Mouse (Mus musculus): ENCODE results near the gene Pheta1. TPM values are rescaled to one million over a fixed set of nuclear protein-coding genes. Genes with fewer than 3 reads are reported as not detected.

Gene Pheta1
- polyA plus RNA-seq, 1 experiment from 2014 or later = 41.1 TPM

GRCm38 (mm10) chr5:121836692-121837415 is 11.9 kb upstream of the Pheta1 start:
- peaks cover 33% of the 10 kb centered on the region for H3K27me3 ChIP-seq
- H3K9ac ChIP-seq = peak overlapping the region; percentile 83
- H3K36me3 ChIP-seq = no peaks in the 10 kb centered on the region
- peak overlapping the region; percentile 66 for H3K27ac ChIP-seq
- WGBS = under 1% methylated on average over 64 of the region's 77 CpGs
- ATAC-seq (ENCODE audit: insufficient number of reproducible peaks, insufficient read depth, low FRiP score, low TSS enrichment, low read depth) = peak; percentile 73
- H3K4me3 ChIP-seq = peak overlapping the region; percentile 82
- H3K4me1 ChIP-seq = peaks cover 52% of the 10 kb centered on the region
- no peaks in the 10 kb centered on the region for H3K9me3 ChIP-seq
- peak overlapping the region; percentile 90 for H3K4me2 ChIP-seq

DNA sequence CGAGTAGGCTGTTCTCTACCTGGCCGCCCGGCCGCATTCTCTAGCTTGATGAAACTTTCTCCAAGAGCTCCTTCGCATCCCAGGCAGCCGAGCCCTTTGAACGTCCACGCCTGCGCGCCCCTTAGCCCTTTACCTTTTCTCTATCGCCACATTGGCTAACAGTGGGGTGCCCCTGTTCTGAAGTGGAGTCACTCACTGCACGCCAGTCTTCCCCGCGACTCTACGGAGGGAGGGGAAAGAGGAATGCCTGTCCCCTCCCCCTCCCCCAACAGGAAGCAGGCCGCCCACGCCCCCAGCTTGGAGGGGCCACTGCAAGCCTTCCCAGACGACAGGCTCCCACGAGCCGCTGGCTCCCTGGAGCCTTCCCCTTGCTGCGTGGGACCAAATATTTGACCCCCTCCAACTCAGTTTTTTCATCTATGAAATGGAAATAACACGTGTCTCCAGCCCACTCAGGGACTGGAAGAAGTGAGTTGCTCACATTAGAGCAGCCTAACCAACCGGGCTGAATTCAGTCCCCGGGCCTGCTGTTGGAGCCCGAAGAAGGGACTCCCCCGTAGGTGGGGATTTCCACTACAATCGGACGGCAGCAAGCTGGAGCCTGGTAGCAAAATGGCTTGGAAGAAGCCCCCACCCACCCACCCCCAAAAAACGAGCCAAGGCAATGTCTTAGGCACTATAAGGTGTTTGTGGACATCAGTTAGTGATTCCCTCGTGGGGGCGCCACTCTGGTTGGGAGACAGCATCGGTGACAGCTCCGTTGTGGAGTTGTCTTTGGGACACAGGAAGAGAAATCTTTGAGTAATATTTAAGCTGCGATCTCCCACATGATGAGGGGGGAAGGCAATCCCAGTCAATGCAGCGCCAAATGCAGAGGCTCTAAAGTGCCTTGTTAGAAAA is 11.1 kb upstream of the Pheta1 start, which contains the start of gene Sh2b3:
Gene Sh2b3 (minus strand): TSS at position 206 of the 900 bp plus-strand sequence.
- H3K9me3 ChIP-seq = no peaks in the 10 kb centered on the region
- H3K27me3 ChIP-seq = peaks cover 40% of the 10 kb centered on the region
- no peak; the same call in 1 of the 2 replicates for ATAC-seq (ENCODE audit: insufficient number of reproducible peaks, insufficient read depth, low FRiP score, low TSS enrichment, low read depth)
- no peaks in the 10 kb centered on the region for H3K36me3 ChIP-seq
- peak within 1 kb of the TSS; percentile 71 for H3K27ac ChIP-seq
- H3K4me2 ChIP-seq = peak within 1 kb of the TSS; percentile 90
- peak within 1 kb of the TSS; percentile 82 for H3K4me3 ChIP-seq
- H3K9ac ChIP-seq = peak within 1 kb of the TSS; percentile 83
- peaks cover 53% of the 10 kb centered on the region for H3K4me1 ChIP-seq
- WGBS = under 1% methylated on average over 35 of the region's 35 CpGs

DNA sequence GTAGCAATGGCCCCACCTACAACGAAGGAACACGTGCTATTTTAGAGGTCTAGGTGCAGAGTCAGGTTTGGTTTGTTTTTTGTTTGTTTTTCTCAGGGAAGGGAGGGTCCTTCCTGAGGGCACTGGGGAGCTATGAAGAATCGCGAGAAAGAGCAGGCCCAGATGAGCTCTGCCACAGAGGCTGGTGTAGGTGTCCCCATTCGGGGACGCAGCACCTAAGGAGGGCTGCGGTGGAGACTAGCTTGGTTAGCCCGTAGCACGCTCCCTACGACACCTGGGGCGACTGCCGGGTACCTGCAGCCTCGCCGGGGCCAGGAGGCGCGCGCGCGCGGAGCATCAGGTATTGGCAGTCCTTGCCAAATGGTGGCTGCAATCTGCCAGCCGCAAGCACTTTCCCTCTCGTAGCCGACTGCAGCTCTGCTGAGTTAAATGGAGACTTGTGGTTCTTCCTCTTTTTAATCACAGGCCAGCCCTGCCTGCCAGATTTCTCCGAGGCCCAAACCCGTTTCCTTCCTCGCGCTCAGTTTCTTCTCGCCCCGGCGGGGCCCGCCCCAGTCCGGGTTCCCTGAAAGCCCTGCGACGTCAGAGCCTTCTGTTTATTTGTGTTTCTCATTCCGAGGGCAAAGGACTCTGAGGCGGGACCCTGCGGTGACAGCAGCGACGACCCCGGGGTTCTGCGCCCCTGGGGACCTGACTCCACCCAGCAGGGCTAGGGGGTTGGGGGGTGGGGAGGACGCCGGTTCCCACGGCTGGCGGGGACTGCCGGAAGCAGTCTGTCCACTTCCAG is 10.2 kb upstream of the Pheta1 start:
- no peaks in the 10 kb centered on the region for H3K36me3 ChIP-seq
- H3K27ac ChIP-seq = peak overlapping the region; percentile 71
- peak overlapping the region; percentile 90 for H3K4me2 ChIP-seq
- H3K9me3 ChIP-seq = no peaks in the 10 kb centered on the region
- WGBS = under 1% methylated on average over 46 of the region's 46 CpGs
- no peak for ATAC-seq (ENCODE audit: insufficient number of reproducible peaks, insufficient read depth, low FRiP score, low TSS enrichment, low read depth)
- peaks cover 50% of the 10 kb centered on the region for H3K4me1 ChIP-seq
- peak overlapping the region; percentile 69 for H3K9ac ChIP-seq
- peak overlapping the region; percentile 82 for H3K4me3 ChIP-seq
- H3K27me3 ChIP-seq = peaks cover 47% of the 10 kb centered on the region

DNA sequence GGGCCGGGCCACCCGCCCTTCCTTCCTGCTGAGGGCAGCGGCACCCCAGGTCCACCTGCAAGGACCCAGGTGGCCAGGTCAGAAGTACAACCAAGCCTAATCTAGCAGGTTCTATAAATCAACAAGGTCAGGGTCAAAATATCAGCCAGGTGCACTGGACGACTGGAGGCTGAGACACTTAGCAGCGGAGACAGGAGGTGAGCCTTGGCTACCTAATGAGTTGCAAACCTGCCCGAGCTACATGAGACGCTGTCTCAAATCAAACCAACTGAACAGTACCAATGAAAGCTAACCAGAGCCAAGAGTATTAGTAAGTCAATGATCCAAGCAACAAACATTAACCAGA is 9.7 kb upstream of the Pheta1 start:
- no peaks in the 10 kb centered on the region for H3K36me3 ChIP-seq
- H3K27me3 ChIP-seq = peaks cover 53% of the 10 kb centered on the region
- WGBS = 24% methylated on average over 7 of the region's 7 CpGs
- H3K9ac ChIP-seq = peak overlapping the region; percentile 69; the same call in 1 of the 2 replicates
- peaks cover 47% of the 10 kb centered on the region for H3K4me1 ChIP-seq
- peak overlapping the region; percentile 90 for H3K4me2 ChIP-seq
- H3K4me3 ChIP-seq = peak overlapping the region; percentile 82
- ATAC-seq (ENCODE audit: insufficient number of reproducible peaks, insufficient read depth, low FRiP score, low TSS enrichment, low read depth) = no peak
- peak overlapping the region; percentile 71 for H3K27ac ChIP-seq
- H3K9me3 ChIP-seq = no peaks in the 10 kb centered on the region

DNA sequence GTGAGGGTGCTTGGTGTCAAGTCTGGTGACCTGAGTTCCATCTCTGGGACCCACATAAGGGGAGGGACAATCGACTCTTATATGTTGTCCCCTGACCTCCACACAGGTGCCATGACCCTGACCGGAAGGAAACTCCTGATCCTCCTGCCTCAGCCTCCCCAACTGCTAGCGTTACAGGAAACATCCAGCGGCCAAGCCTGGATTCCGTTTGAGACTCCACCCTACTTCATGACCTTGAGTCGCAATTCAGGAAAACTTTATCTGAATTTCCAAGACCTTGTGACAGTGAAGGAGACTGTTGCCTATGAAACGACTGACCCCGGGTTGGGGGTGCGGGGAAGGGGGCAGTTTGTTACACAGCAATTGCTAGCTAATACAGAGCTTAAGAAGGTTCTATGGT is 7.3 kb upstream of the Pheta1 start:
- Histone ChIP-seq H3K9ac (no peak overlapping the region), H3K27me3 (peaks cover 68% of the 10 kb centered on the region), H3K9me3 (no peaks in the 10 kb centered on the region), H3K4me2 (no peak overlapping the region), H3K4me3 (no peak overlapping the region), H3K27ac (no peak overlapping the region), H3K36me3 (no peaks in the 10 kb centered on the region), H3K4me1 (peaks cover 28% of the 10 kb centered on the region)
- ATAC-seq (ENCODE audit: insufficient number of reproducible peaks, insufficient read depth, low FRiP score, low TSS enrichment, low read depth) = no peak
- WGBS = 93% methylated on average over 9 of the region's 9 CpGs

GRCm38 (mm10) chr5:121841973-121842372 is 6.8 kb upstream of the Pheta1 start:
- Histone ChIP-seq H3K36me3 (no peaks in the 10 kb centered on the region), H3K4me2 (peak overlapping the region; percentile 81; the same call in 1 of the 2 replicates), H3K9me3 (no peaks in the 10 kb centered on the region), H3K9ac (no peak overlapping the region), H3K27me3 (peaks cover 67% of the 10 kb centered on the region), H3K27ac (no peak overlapping the region), H3K4me3 (peak overlapping the region; percentile 54), H3K4me1 (peaks cover 28% of the 10 kb centered on the region)
- WGBS = 44% methylated on average over 10 of the region's 10 CpGs
- ATAC-seq (ENCODE audit: insufficient number of reproducible peaks, insufficient read depth, low FRiP score, low TSS enrichment, low read depth) = no peak

DNA sequence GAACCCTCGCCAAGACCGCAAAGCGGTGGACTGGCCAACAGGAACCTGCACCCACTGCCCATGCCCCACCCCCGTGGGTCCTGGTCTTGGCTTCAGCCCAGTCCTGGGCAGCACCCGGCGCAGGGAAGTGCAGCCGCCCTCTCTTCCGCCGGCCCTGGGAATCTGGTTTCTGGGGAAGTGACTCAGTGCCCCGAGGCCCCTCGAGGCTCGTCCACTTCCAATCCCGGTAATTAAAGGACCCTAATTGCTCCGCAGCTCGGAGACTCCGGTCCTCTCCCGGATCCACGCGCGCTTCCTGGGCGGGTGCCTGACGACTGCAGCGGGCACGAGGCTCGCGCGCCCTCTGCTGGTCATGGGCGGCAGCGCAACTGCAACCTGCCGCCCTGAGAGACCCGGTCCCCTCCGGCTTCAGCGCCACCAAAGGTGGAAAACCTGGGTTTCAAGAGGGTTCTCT is 6.1 kb upstream of the Pheta1 start:
- peak overlapping the region; percentile 81 for H3K4me2 ChIP-seq
- H3K27me3 ChIP-seq = peaks cover 60% of the 10 kb centered on the region
- peak overlapping the region; percentile 54 for H3K4me3 ChIP-seq
- ATAC-seq (ENCODE audit: insufficient number of reproducible peaks, insufficient read depth, low FRiP score, low TSS enrichment, low read depth) = 0 out of 2 replicates have a peak, but pooled peaks have one; percentile 33
- H3K4me1 ChIP-seq = peaks cover 23% of the 10 kb centered on the region
- no peak overlapping the region for H3K27ac ChIP-seq
- WGBS = under 1% methylated on average over 33 of the region's 33 CpGs
- H3K9me3 ChIP-seq = no peaks in the 10 kb centered on the region
- peak overlapping the region; percentile 73 for H3K9ac ChIP-seq
- H3K36me3 ChIP-seq = no peaks in the 10 kb centered on the region

DNA sequence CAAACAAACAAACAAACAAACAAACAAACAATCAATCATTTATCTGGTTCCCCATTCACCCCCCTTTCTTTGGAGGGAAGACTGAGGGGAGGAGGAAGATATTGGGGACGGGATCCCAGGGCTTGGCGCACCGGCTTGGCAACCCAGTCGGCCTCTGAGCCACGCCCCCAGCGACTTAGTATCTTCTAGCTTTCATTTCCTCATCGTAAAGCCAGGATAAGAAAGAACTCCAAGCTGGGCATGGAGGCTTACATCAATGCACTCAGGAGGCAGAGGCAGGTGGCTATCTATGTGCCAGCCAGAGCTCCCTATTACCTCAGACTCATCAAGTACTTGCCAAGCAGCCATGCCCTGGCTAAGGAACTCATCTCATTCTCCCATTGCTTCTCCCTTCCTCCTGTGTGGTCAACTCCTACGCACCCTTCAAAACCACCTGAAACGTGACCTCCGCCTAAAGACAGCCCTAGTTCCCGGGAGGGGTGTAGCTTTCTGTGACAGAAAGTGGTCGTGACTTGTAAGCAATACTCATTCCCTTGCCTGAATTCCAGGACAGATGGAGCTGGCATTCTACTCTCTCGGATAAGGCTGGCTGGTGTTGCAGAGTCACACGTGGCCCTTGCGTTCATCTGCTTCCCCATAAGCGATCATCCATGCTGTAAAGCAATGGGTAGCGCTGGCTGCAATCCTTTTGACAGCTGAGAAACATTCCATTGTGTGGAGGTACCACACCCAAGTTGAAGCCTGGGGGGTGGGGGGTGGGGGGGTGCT is 5.5 kb upstream of the Pheta1 start:
- peaks cover 23% of the 10 kb centered on the region for H3K4me1 ChIP-seq
- H3K4me3 ChIP-seq = peak overlapping the region; percentile 54
- H3K36me3 ChIP-seq = no peaks in the 10 kb centered on the region
- H3K4me2 ChIP-seq = peak overlapping the region; percentile 81
- 12% methylated on average over 17 of the region's 17 CpGs for WGBS
- no peak overlapping the region for H3K27ac ChIP-seq
- peak overlapping the region; percentile 73; the same call in 1 of the 2 replicates for H3K9ac ChIP-seq
- H3K9me3 ChIP-seq = no peaks in the 10 kb centered on the region
- no peak for ATAC-seq (ENCODE audit: insufficient number of reproducible peaks, insufficient read depth, low FRiP score, low TSS enrichment, low read depth)
- peaks cover 54% of the 10 kb centered on the region for H3K27me3 ChIP-seq

DNA sequence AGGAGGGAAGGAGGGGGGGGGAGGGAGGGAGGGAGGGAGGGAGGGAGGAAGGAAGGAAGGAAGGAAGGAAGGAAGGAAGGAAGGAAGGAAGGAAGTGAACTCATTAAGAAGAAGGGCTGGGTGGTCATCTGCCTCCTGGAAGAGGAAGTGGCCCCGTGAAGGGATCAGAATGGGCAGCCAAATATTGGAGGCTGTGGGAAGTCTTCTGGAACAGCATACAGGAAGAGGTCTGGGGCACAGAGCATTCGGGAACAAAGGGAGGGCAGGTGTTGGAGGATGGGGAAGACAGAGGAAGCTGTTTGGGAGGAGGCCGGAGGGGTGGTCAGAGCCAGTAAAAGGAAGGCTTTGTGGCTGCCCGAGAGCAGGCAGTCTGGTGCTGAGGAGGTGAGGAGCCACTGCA is 3.4 kb upstream of the Pheta1 start:
- WGBS = 32% methylated on average over 4 of the region's 4 CpGs
- Histone ChIP-seq H3K4me3 (no peak overlapping the region), H3K4me2 (no peak overlapping the region), H3K27me3 (peaks cover 40% of the 10 kb centered on the region), H3K4me1 (peaks cover 24% of the 10 kb centered on the region), H3K9me3 (no peaks in the 10 kb centered on the region), H3K36me3 (no peaks in the 10 kb centered on the region), H3K27ac (no peak overlapping the region), H3K9ac (no peak overlapping the region; the same call in 1 of the 2 replicates)
- ATAC-seq (ENCODE audit: insufficient number of reproducible peaks, insufficient read depth, low FRiP score, low TSS enrichment, low read depth) = no peak

GRCm38 (mm10) chr5:121846322-121846721 is 2.5 kb upstream of the Pheta1 start:
- H3K36me3 ChIP-seq = peaks cover 6% of the 10 kb centered on the region
- no peak overlapping the region for H3K4me2 ChIP-seq
- no peak overlapping the region for H3K9ac ChIP-seq
- H3K4me1 ChIP-seq = peaks cover 34% of the 10 kb centered on the region
- no peak for ATAC-seq (ENCODE audit: insufficient number of reproducible peaks, insufficient read depth, low FRiP score, low TSS enrichment, low read depth)
- H3K9me3 ChIP-seq = no peaks in the 10 kb centered on the region
- 76% methylated on average over 11 of the region's 11 CpGs for WGBS
- peaks cover 40% of the 10 kb centered on the region for H3K27me3 ChIP-seq
- H3K4me3 ChIP-seq = no peak overlapping the region
- no peak overlapping the region for H3K27ac ChIP-seq
